Mouse (Mus musculus) stomach, postnatal 0 days (tissue): ENCODE measurements around the gene Tnfsf8.

Source experiments
- CTCF ChIP-seq: IDR thresholded peaks from 2 replicates; pipeline ENCODE4 v1.5.1; 2016; ENCODE audit warnings: antibody characterized with exemption, low read depth, mild to moderate bottlenecking, moderate library complexity
- EP300 ChIP-seq: optimal IDR thresholded peaks from 2 replicates; pipeline ENCODE3; 2016; ENCODE audit warnings: antibody characterized with exemption

DNA sequence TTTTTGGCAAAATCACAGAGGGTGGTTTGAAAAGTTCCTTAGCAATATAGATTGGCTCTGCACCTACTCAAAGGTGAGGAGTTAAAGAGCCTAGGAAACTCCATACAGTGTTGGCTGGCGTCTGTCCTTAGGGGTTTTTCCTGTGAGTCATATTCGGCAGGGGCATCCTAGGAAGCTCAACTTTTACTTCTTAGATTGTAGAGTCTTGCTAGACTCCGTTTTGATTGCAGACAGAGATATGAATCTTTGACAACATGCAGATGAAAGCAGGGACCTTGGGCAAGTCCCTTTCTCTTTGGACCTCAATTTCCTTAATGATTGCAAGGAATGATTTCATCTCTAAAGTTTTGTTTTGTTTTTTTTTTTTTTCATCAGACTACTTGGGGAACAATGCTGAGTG is 44.9 kb upstream of the Tnfsf8 start:
- no peak for TF ChIP-seq CTCF
- TF ChIP-seq EP300 = no peak
